Mouse (Mus musculus) liver, adult 10 weeks (tissue): ENCODE measurements around the gene Rp9. TPM values are rescaled to one million over a fixed set of nuclear protein-coding genes. Genes with fewer than 3 reads are reported as not detected.

Source experiments
- polyA plus RNA-seq: library from polyadenylated mRNA; stranded (reverse); fragments of 350-450 nt; fragmentation: Illumina TruSeq; extraction: RNeasy Lipid Tissue Mini Kit (QIAGEN cat#74804); gene quantifications from one replicate; pipeline ENCODE4 v1.2.3, GENCODE M21; 2014; ENCODE audit warnings: low read depth, low replicate concordance

The Rp9 gene
- 32.2 TPM for polyA plus RNA-seq

DNA sequence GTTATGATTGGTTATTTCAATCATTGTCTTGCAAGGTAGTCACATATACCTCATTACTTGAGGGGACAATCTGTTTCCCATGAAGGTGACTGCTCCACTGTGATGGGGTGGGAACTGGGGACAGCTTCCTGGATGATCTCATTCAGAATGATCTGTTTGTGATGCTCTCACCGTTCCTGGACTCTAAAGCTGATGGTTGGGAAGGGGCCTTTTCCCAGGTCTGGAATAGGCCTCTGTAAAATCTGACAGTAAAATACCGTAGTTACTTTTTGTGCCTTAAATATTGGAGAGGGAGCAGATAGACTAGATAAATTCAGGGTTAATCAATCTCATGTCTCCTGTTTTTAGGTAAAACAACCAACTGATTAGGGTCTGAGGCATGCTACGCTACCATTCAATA, at the start of gene Rp9:
Gene Rp9 (minus strand): TSS at position 101 of the 400 bp plus-strand sequence.

GRCm38 (mm10) chr9:22475424-22475868, 5.9 kb upstream of the Rp9 start, which contains the start of gene Bbs9:
Gene Bbs9 (plus strand): TSS chr9:22475715.

GRCm38 (mm10) chr9:22453990-22454389, 15.6 kb downstream of the Rp9 start, which contains the start of gene Gm17545:
Gene Gm17545 (plus strand): TSS chr9:22454290.

GRCm38 (mm10) chr9:22411002-22411857, 58.3 kb downstream of the Rp9 start, which contains the start of gene 9530077C05Rik:
Gene 9530077C05Rik (plus strand): TSS chr9:22411513.

GRCm38 (mm10) chr9:22389021-22389476, 80.5 kb downstream of the Rp9 start, which contains the start of gene Anln:
Gene Anln (minus strand): TSS chr9:22389188.

Other genes starting within 250 kb of the Rp9 start
- gene Zfp809, start 244.0 kb downstream of the Rp9 start, polyA plus RNA-seq, result 34.5 TPM
- gene Zfp599, start 209.8 kb downstream of the Rp9 start, polyA plus RNA-seq, result 0.29 TPM
- 9.0 TPM for gene Zfp810, start 162.1 kb downstream of the Rp9 start, polyA plus RNA-seq
- 0.77 TPM for gene Anln, start 80.6 kb downstream of the Rp9 start, polyA plus RNA-seq
- gene 9530077C05Rik, start 58.2 kb downstream of the Rp9 start, polyA plus RNA-seq, result not detected
- gene Gm17545, start 15.5 kb downstream of the Rp9 start, polyA plus RNA-seq, result not detected
- gene Bbs9, start 6.0 kb upstream of the Rp9 start, polyA plus RNA-seq, result 3.7 TPM